Mouse (Mus musculus) CD4-positive, CD25-positive, alpha-beta regulatory T cell (primary cell): ENCODE data around the gene Olfr1431. TPM values are rescaled to one million over a fixed set of nuclear protein-coding genes. Genes with fewer than 3 reads are reported as not detected.

Experiments
- polyA plus RNA-seq: library from polyadenylated mRNA; unstranded; fragments of 100-300 nt; shearing (Covaris generic); gene quantifications from one replicate; pipeline ENCODE4 v1.2.1, GENCODE M21; 2017

Gene Olfr1431
- polyA plus RNA-seq: not detected

GRCm38 (mm10) chr19:12200334-12200733, at the start of gene Olfr1431:
Gene Olfr1431 (plus strand): TSS chr19:12200634.

GRCm38 (mm10) chr19:12170062-12170599, 30.3 kb upstream of the Olfr1431 start, which contains the start of gene Olfr1555-ps1:
Gene Olfr1555-ps1 (minus strand): TSS chr19:12170112.

GRCm38 (mm10) chr19:12232496-12232895, 32.1 kb downstream of the Olfr1431 start, which contains the start of gene Olfr1432:
Gene Olfr1432 (minus strand): TSS chr19:12232596.

GRCm38 (mm10) chr19:12241559-12241958, 41.1 kb downstream of the Olfr1431 start, which contains the start of gene Olfr262:
Gene Olfr262 (minus strand): TSS chr19:12241659.

GRCm38 (mm10) chr19:12260732-12261131, 60.3 kb downstream of the Olfr1431 start, which contains the start of gene Olfr235:
Gene Olfr235 (plus strand): TSS chr19:12261032.

Other genes with a start within 250 kb of the Olfr1431 start
- 46.5 TPM for gene Osbp, start 234.7 kb upstream of the Olfr1431 start, polyA plus RNA-seq
- gene Olfr1423, start 159.3 kb upstream of the Olfr1431 start, polyA plus RNA-seq: 0.04 TPM
- not detected for gene Olfr1424, start 138.0 kb upstream of the Olfr1431 start, polyA plus RNA-seq
- not detected for gene Olfr1425, start 122.9 kb upstream of the Olfr1431 start, polyA plus RNA-seq
- not detected for gene Olfr1426, start 108.6 kb upstream of the Olfr1431 start, polyA plus RNA-seq
- gene Olfr1427, start 97.3 kb upstream of the Olfr1431 start, polyA plus RNA-seq: not detected
- not detected for gene Olfr1428, start 84.7 kb upstream of the Olfr1431 start, polyA plus RNA-seq
- gene Olfr76, start 77.4 kb upstream of the Olfr1431 start, polyA plus RNA-seq: 0.06 TPM
- 0.23 TPM for gene Olfr1555-ps1, start 30.5 kb upstream of the Olfr1431 start, polyA plus RNA-seq
- not detected for gene Olfr1432, start 32.0 kb downstream of the Olfr1431 start, polyA plus RNA-seq
- not detected for gene Olfr262, start 41.0 kb downstream of the Olfr1431 start, polyA plus RNA-seq
- gene Olfr235, start 60.4 kb downstream of the Olfr1431 start, polyA plus RNA-seq: not detected
- not detected for gene Olfr1434, start 79.2 kb downstream of the Olfr1431 start, polyA plus RNA-seq
- gene Olfr1436, start 98.5 kb downstream of the Olfr1431 start, polyA plus RNA-seq: not detected
- gene Olfr1437, start 124.5 kb downstream of the Olfr1431 start, polyA plus RNA-seq: 0.11 TPM
- not detected for gene Olfr1438-ps1, start 135.3 kb downstream of the Olfr1431 start, polyA plus RNA-seq
- not detected for gene Olfr1440, start 186.6 kb downstream of the Olfr1431 start, polyA plus RNA-seq
- not detected for gene Olfr1441, start 216.8 kb downstream of the Olfr1431 start, polyA plus RNA-seq
- gene Pfpl, start 227.3 kb downstream of the Olfr1431 start, polyA plus RNA-seq: 0.08 TPM